Mouse (Mus musculus): ENCODE results near the gene Alkbh4. TPM values are rescaled to one million over a fixed set of nuclear protein-coding genes. Genes with fewer than 3 reads are reported as not detected.

The Alkbh4 gene
- total RNA-seq, 1 experiment from 2014 or later = 14.3 TPM

GRCm38 (mm10) chr5:136173606-136174463, 37.9 kb downstream of the Alkbh4 start:
- ATAC-seq (replicated peaks; ENCODE audit: low read depth, poor library complexity, severe bottlenecking) = peak; percentile 26; the same call in 1 of the 2 replicates

GRCm38 (mm10) chr5:136179594-136179993, 43.6 kb downstream of the Alkbh4 start:
- ATAC-seq (replicated peaks; ENCODE audit: low read depth, poor library complexity, severe bottlenecking) = peak; percentile 67

GRCm38 (mm10) chr5:136181197-136181596, 45.3 kb downstream of the Alkbh4 start:
- no peak for ATAC-seq (replicated peaks; ENCODE audit: low read depth, poor library complexity, severe bottlenecking)

- no peak for ATAC-seq (replicated peaks; ENCODE audit: low read depth, poor library complexity, severe bottlenecking)
These were observed 46.1 kb downstream of the Alkbh4 start for GRCm38 (mm10) chr5:136182049-136182448.

- peak; percentile 31; the same call in 1 of the 2 replicates for ATAC-seq (replicated peaks; ENCODE audit: low read depth, poor library complexity, severe bottlenecking)
These were observed 46.9 kb downstream of the Alkbh4 start for GRCm38 (mm10) chr5:136182830-136183229.

- no peak; the same call in 1 of the 2 replicates for ATAC-seq (replicated peaks; ENCODE audit: low read depth, poor library complexity, severe bottlenecking)
These were observed 47.8 kb downstream of the Alkbh4 start for GRCm38 (mm10) chr5:136183766-136184165.

- ATAC-seq (replicated peaks; ENCODE audit: low read depth, poor library complexity, severe bottlenecking) = peak; percentile 88
These were observed 50.8 kb downstream of the Alkbh4 start for GRCm38 (mm10) chr5:136186723-136187122.

Other genes starting within 250 kb of the Alkbh4 start
- gene Hspb1, start 248.2 kb upstream of the Alkbh4 start, total RNA-seq (2017) = 0.46 and 1.4 TPM in 2 replicates
- gene Ywhag, start 201.5 kb upstream of the Alkbh4 start, total RNA-seq (2017) = 79.8 and 122 TPM in 2 replicates
- gene Ssc4d, start 161.6 kb upstream of the Alkbh4 start, total RNA-seq (2017) = 1.0 and 1.3 TPM in 2 replicates
- not detected in 2 replicates for gene Zp3, start 156.0 kb upstream of the Alkbh4 start, total RNA-seq (2017)
- 4.8 and 5.9 TPM in 2 replicates for gene Dtx2, start 141.3 kb upstream of the Alkbh4 start, total RNA-seq (2017)
- not detected in 2 replicates for gene Upk3b, start 97.7 kb upstream of the Alkbh4 start, total RNA-seq (2017)
- gene Upk3bl, start 81.7 kb upstream of the Alkbh4 start, total RNA-seq (2017) = not detected in 2 replicates
- gene Rasa4, start 52.2 kb upstream of the Alkbh4 start, total RNA-seq (2017) = 23.9 and 35.9 TPM in 2 replicates
- 158 and 163 TPM in 2 replicates for gene Polr2j, start 19.5 kb upstream of the Alkbh4 start, total RNA-seq (2017)
- 48.9 and 57.0 TPM in 2 replicates for gene Lrwd1, start 72 bp upstream of the Alkbh4 start, total RNA-seq (2017)
- gene Orai2, start 34.6 kb downstream of the Alkbh4 start, total RNA-seq (2017) = 26.4 and 33.7 TPM in 2 replicates
- 24.2 and 67.2 TPM in 2 replicates for gene Prkrip1, start 62.8 kb downstream of the Alkbh4 start, total RNA-seq (2017)
- gene Sh2b2, start 110.4 kb downstream of the Alkbh4 start, total RNA-seq (2017) = 4.3 and 8.7 TPM in 2 replicates

All from common myeloid progenitor, adult 5-6 weeks (primary cell).